Mouse (Mus musculus): ENCODE data around the gene Shc3.

Shc3 gene

GRCm38 (mm10) chr13:51568501-51568901 is 718 bp downstream of the Shc3 start:
- DNase-seq (ENCODE audit: low read depth, low spot score): peak; percentile 43

- peak; percentile 42 for DNase-seq (ENCODE audit: low read depth, low spot score)
These were observed 1.8 kb downstream of the Shc3 start for GRCm38 (mm10) chr13:51567411-51567851.

- no peak for DNase-seq (ENCODE audit: low read depth, low spot score)
These were observed 2.2 kb downstream of the Shc3 start for GRCm38 (mm10) chr13:51567078-51567395.

- DNase-seq (ENCODE audit: low read depth, low spot score): no peak
These were observed 2.7 kb downstream of the Shc3 start for GRCm38 (mm10) chr13:51566371-51567077.

GRCm38 (mm10) chr13:51564741-51565140 is 4.5 kb downstream of the Shc3 start:
- no peak for DNase-seq (ENCODE audit: low read depth, low spot score)

- no peak for DNase-seq (ENCODE audit: low read depth, low spot score)
These were observed 15.9 kb downstream of the Shc3 start for GRCm38 (mm10) chr13:51553343-51553742.

- DNase-seq (ENCODE audit: low read depth, low spot score): no peak
These were observed 17.0 kb downstream of the Shc3 start for GRCm38 (mm10) chr13:51552233-51552632.

- DNase-seq (ENCODE audit: low read depth, low spot score): no peak
These were observed 17.4 kb downstream of the Shc3 start for GRCm38 (mm10) chr13:51551824-51552223.

GRCm38 (mm10) chr13:51539816-51540215 is 29.4 kb downstream of the Shc3 start:
- no peak for DNase-seq (ENCODE audit: low read depth, low spot score)

- no peak for DNase-seq (ENCODE audit: low read depth, low spot score)
These were observed 33.9 kb downstream of the Shc3 start for GRCm38 (mm10) chr13:51535326-51535725.

- DNase-seq (ENCODE audit: low read depth, low spot score): no peak
These were observed 42.7 kb downstream of the Shc3 start for GRCm38 (mm10) chr13:51526480-51526879.

GRCm38 (mm10) chr13:51524316-51524715 is 44.9 kb downstream of the Shc3 start:
- DNase-seq (ENCODE audit: low read depth, low spot score): no peak

- no peak for DNase-seq (ENCODE audit: low read depth, low spot score)
These were observed 45.9 kb downstream of the Shc3 start for GRCm38 (mm10) chr13:51523311-51523710.

GRCm38 (mm10) chr13:51518880-51519279 is 50.3 kb downstream of the Shc3 start:
- DNase-seq (ENCODE audit: low read depth, low spot score): no peak

GRCm38 (mm10) chr13:51517943-51518342 is 51.3 kb downstream of the Shc3 start:
- DNase-seq (ENCODE audit: low read depth, low spot score): no peak

GRCm38 (mm10) chr13:51508836-51509235 is 60.4 kb downstream of the Shc3 start:
- DNase-seq (ENCODE audit: low read depth, low spot score): no peak

- DNase-seq (ENCODE audit: low read depth, low spot score): no peak
These were observed 63.5 kb downstream of the Shc3 start for GRCm38 (mm10) chr13:51505711-51506110.

- DNase-seq (ENCODE audit: low read depth, low spot score): no peak
These were observed 69.5 kb downstream of the Shc3 start for GRCm38 (mm10) chr13:51499769-51500168.

GRCm38 (mm10) chr13:51493676-51494075 is 75.5 kb downstream of the Shc3 start:
- DNase-seq (ENCODE audit: low read depth, low spot score): no peak

- no peak for DNase-seq (ENCODE audit: low read depth, low spot score)
These were observed 77.4 kb downstream of the Shc3 start for GRCm38 (mm10) chr13:51491649-51492435.

GRCm38 (mm10) chr13:51490195-51490594 is 79.0 kb downstream of the Shc3 start:
- no peak for DNase-seq (ENCODE audit: low read depth, low spot score)

- no peak for DNase-seq (ENCODE audit: low read depth, low spot score)
These were observed 80.3 kb downstream of the Shc3 start for GRCm38 (mm10) chr13:51488945-51489344.

- no peak for DNase-seq (ENCODE audit: low read depth, low spot score)
These were observed 83.9 kb downstream of the Shc3 start for GRCm38 (mm10) chr13:51485291-51485690.
